Mouse (Mus musculus) heart, postnatal 10 days (tissue): ENCODE measurements at regions not wholly inside any gene's neighbourhood (a gene's known extent, or its start where the extent isn't known, plus 50 kb on each side); places are given as distances from the start of the nearest gene placed in this dataset.
A peak's percentile ranks its signal among the peaks of the same experiment; 100 is the strongest.

Source experiments
- DNase-seq, 2 experiments: peaks; one replicate each; pipeline ENCODE4 v3.0.0; 2021
- intact Hi-C: fragments of 180-260 bp; cut with DNase I; formaldehyde crosslinking; loops from one replicate; pipeline ENCODE4 v1.15.1; 2025

DNA sequence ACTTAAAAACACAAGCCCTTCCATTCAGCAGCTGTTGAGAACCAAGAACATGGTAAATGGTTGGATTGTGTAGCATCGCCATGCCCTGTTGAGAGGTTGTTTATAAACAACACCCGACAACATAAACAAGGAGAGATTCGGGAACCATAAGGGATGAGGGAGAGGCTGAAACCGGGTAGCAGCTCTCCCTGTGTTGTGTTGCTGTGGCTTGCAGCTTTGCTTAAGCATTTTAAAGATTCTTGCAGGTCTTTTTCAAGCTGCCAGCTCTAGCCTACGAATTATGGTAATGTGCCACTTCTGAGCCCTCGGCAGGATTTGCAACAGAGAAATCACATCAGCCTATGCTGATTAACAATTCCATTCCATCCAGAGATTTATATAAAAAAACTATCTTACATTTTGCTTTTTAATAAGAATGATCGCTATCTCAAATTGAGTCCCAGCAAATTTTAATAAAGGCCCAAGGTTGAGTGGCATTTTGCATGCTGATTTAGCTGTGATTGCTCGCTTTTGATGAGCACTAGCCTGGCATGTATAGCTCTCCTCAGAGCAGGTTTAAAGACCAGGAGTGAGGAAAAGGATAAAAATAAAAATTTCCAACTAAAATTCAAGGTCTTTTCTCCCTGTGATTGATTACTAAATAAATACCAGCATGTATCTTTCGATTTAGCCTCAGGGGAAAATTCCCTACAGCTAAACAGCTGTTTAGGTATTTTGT lies 445.7 kb upstream of the 4930412O13Rik start:
- no peak for DNase-seq
- intact Hi-C loops = no loop called here

DNA sequence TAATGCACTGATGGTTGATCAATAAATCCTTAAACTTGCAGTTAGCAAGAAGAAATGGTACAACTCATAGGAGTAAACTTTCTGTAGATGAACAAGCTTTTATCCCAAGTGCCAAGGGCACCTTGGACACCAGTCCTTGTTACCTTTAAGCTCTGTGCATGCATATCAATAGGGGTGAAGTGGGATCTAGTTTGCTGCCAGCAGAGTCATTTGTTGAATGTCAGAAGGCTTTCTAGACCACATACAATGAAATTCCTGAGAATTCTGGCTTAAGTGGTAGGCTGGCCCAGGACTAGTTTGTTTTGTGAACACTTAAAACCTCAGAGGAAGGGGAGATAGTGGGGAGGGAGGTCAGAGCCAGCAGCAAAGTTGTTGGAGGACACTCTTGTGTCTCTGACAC lies 437.9 kb upstream of the 4930412O13Rik start:
- intact Hi-C loops = no loop called here
- no peak for DNase-seq

DNA sequence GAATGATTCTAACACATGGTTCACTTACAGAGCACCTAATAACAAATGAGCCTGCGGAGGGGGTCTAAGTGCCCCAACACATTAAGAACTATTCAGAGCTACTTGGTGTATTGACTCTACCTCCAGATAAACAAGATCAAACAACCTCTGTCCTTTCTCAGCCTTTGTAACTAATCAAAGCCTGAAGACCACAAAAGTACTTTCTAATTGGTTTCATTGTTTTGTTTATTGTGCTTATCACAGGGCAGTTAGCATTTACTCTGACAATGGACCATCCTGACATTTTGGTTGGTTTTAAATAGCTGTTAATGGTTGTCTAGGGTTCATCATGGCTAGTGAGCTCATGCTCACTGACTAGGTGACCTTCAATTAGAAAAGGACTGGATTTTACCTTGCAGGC lies 435.2 kb upstream of the 4930412O13Rik start:
- intact Hi-C loops = no loop called here

DNA sequence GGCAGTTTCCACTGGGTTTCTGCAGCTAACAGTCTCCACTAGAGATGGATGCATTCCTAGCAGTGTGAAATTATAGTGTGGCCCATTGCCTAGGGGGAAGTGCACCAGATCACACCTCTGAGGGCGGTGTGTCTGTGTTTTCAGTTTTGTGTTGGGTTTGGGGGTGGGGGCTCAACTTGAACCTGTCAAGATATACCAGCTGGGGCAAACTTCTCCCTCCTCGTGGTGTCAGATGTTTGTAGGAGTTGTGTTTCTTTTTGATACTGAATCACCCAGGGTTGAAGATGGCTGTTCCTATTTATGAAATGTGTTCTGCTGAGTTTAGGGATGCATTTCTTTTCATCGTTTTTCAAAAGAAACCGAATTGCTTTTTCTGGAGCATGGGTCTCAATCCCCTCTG lies 416.6 kb upstream of the 4930412O13Rik start:
- no peak for DNase-seq
- intact Hi-C loops = no loop called here

More for the DNA sequence above, 435.2 kb upstream of the 4930412O13Rik start:
- no peak for DNase-seq

DNA sequence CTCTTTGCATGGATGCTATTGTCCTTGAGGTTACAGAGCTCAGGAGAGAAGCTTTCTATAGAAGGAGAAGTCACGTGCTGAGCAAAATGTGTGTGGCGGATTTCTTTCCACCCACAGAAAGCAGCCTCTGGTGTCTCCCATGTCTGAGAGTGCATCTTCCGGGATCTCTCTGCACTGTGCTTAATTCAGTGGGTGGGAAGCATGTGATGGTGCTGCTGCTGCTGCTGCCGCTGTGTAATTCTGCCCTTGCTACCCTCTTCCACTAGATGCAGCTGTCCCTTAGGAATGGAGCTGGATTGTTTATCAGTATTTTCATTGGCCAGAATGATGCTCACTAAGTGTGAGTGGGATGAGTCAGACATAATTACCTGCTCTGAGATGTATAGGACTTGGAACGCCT lies 416.2 kb upstream of the 4930412O13Rik start:
- intact Hi-C loops = no loop called here
- no peak for DNase-seq

DNA sequence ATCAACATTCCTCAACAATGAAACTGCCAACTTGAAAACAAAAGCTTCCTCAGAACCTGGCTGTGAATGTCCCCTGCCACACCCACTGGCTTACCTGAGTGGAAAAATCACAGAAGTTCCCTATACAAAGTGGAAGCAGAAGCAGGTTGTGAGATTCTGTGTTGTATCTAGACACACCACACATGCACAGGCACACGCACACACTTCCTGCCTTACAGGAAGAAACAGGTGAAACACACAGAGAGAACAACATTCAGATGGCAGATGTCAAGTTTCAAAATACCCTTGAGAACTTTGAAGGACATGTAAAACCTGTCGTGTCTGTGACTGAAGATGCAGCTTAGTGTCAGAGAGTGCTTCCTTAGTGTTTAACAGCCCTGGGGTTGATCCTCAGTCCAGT lies 413.5 kb upstream of the 4930412O13Rik start:
- intact Hi-C loops = no loop called here
- DNase-seq = no peak

DNA sequence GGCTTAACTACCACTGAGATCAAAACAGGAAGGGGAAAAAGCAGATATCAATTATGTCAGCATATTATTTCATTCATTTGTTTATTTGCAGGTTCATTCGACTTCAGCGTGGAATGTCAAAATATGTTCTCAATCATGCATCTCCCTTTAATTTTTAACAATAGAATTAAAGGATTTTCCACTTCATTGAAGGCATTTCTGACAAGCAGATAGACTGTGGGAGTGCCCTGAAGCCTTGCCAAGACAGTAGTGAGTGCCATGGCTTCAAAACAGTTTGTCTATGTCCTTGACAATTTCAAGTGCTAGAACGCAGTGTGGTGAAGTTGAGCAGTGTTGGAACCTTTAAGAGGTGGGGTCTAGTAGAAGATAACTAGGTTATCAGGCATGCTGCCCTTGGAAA lies 412.4 kb upstream of the 4930412O13Rik start:
- intact Hi-C loops = no loop called here

DNA sequence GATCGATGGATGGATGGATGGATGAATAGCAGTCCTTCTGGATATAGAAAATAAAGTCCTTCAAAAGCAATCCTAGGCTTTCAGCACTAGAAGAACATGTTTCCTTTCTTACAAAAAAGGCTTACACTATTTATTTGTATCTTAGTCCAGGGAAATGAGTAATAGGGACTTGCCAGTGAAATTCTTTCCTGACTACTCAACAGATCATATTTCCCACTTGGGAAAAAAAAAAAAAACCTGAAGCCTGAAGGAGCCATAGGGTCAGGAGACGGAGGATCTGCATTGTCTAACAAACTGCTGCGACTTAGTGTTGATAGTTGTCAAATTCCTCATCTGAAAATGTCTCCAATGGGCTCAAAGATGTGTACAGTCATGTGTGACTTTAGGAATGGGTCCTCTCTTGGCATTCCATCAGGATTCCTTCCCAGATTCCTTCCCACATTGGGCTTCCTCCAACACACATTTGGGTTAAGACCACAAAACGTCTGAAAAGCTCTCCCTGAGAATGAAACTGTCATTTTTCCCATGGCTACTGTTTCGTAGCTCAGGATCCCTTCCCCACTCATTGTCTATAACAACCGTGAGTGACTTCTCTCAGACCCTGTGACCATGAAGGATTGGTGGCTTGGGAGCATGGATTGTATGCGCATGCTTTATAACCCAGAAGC lies 399.2 kb upstream of the 4930412O13Rik start:
- intact Hi-C loops = no loop called here
- peak; percentile 19 to 30 for DNase-seq

More for the DNA sequence above, 412.4 kb upstream of the 4930412O13Rik start:
- DNase-seq = no peak

DNA sequence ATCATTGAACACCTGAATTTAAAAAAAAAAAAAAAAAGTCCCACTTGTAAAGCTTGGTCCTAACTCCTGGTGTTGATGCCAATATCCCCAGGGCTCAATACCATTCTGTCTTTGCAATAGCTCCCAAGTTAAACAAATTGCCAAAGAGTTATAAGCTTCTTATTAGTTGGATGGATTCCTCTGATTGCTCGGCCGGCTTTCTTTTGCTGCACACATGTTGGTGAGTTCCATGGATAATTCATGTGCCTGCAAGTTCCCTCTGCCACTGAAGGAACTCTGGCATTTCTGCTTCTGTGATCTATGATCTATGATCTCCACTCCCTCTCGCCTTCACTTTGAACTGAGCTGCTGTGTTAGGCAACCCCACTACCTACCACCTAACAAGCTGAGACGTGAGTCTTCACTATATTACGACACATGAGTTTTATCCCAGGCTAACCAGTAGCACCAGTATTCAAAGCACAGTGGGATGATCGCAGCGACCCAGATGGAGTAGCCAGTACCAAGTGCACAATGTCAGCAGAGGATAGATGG lies 393.6 kb upstream of the 4930412O13Rik start:
- intact Hi-C loops = no loop called here
- DNase-seq = no peak

DNA sequence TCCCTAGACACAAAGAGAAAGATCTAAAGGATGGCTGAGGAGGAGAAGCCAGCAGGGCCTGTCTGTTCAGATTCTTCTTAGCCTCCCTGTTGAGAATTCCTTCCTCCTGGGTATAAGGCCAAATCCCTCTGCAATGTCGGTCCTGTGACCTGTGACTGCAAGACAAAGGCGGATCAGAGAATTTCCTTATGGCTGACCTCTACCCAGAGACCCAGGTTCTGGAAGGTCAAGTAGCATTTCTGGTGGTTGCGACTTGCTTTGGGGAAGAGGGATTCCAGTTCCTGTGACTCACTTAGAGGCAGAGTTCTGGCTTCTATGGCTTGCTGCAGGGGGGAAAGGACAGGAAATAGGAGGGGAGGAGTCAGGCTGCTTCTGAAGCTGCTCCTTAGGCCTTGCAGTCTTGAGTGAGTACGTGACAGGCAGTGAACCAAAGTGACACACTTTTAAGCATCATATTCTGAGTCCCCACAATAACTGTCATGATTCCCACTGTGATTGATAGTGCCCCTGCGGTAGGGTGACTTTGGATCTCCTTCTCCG lies 387.4 kb upstream of the 4930412O13Rik start:
- intact Hi-C loops = no loop called here
- no peak for DNase-seq

DNA sequence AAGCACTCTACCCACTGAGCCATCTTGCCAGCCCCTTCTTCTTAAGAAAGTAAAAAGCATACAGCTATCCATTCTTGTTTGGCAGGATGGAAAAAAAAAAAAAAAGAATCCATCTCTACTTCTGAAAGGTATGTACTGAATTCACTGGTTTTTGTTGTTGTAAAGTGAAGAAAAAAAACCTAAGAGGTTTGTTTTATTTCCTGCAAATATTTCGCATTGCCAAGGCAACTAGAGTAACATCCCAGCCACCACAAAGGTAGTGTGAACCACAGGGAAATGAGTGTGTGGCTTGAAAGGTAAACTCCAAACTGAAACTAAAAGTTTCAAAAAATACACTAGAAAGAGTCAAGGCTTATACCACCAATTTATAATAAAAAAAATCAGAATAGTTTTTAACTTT lies 361.0 kb upstream of the 4930412O13Rik start:
- intact Hi-C loops = no loop called here
- DNase-seq = no peak

DNA sequence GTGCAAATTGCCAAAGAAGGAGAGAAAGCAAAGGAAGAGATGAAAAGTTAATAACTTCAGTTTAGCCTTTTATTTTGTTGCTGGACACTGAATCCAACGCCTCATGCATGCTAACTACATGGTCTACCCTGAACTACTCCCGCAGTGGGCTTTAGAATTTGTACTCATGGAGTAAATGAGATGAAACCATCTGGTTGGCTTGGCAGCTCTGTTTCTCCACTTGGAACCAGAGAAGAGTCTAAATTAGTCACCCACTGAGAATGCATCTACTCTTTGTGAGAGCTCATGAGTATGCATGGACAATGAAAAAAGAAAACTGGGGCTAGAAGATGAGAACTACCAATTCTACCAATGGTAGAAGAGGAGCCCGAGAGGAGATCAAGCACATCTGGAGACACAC lies 355.1 kb upstream of the 4930412O13Rik start:
- no peak for DNase-seq
- intact Hi-C loops = no loop called here

DNA sequence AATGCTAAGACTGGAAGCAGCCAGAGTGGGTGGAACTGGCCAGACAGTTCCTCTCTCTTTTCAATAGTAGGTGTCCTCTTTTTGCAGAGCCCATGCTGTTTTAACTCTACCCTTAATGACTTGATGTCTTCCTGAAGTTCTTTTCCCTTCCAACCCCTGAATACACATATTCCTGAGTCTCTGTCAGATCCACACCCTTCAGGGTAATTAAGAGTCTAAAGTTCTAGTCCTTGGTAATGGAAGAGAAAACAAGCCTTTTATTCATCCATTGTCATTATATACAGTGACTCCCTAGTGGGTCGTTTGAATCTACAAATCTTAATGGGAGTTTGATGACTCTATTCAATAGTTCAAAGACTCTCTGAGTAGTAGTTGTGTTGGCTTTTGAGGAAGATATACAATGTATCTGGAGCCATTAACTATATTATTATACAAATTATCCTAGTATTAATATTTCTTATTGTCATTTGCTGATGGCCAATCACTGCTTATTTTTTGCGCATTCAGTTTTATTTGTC lies 345.9 kb upstream of the 4930412O13Rik start:
- no peak for DNase-seq
- intact Hi-C loops = no loop called here

DNA sequence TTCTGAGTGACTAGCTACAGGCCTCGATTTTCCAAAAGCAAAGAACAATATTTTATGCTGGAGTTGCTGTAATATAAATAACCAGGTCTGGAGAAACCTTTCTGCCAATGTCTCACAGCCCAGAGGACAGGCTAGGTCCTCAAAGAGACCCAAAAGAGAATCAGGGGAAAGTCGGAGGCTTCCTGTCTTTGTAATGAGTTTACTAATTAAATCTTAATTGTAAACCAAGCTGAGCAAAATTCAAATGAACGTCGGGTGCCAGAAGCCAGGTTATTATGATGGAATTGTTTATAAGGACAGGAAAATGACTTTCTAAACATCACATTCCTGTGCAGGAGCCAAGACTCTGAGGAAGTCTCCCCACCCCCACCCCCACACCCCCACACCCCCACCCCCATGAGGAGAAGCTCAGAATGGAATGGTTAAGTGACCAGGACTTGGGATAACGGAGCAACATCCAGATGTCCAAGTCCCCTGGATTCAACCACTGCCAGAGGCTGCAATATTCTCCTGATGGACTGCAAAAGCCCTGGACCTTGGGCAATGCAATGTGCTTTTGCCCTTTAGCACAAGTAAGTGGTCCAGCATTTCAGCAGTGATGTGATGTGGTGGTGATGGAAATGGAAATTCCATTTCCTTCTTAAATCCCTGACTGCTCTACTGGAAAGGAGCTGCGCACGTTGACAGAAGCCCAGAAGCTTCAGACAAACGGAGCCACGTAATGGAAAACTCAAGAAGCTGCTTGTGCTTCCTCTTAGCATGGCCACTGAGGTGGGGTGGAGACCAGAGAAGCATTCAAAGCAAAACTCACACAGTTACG lies 333.1 kb upstream of the 4930412O13Rik start:
- intact Hi-C loops = no loop called here
- peak; percentile 6 to 7 for DNase-seq

DNA sequence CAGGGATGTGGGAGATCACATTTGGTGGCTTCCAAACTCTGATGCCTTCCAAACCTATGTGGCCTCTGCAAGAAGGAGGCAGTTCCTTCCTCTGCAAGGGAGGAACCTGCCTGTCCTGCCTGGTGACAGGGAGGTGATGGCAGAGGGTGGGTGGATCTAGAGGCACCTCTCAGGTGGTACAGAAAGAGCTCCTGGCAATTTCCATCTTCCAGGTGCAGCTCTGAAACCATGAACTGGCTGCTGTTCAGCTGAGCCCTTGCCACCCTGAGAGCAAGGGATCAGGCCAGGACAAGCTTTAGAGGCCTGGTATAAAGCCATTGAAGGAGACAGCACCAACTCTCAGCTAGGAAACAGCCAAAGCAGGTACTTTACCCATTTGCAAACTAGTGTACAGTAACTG lies 327.7 kb upstream of the 4930412O13Rik start:
- DNase-seq = no peak
- intact Hi-C loops = no loop called here

DNA sequence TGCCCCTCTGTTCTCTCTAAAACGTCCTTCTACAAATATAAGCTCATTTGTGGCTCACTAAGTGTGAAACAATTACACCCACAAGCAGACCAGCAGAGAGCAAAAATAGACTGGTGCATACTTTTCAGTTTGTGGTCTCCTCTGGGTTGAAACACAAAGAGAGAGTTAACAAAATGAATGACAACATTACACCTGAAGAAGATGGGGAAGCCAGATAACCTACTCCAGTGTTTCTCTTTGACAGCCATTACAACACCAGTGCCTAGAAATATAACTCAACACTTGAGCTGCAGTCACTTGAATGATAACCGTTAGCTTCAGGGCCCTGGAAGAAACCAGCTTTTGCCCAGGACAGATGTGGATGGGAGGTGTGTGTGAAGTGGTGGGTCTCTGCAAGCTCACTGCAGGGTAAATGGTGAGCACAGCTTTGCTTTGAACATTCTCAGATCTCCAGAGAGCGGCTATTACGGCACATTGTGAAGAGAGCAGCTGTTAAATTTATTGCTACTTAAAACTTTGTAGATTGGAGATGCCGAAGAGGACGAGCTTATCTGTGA lies 316.5 kb upstream of the 4930412O13Rik start:
- DNase-seq = no peak
- intact Hi-C loops = no loop called here

DNA sequence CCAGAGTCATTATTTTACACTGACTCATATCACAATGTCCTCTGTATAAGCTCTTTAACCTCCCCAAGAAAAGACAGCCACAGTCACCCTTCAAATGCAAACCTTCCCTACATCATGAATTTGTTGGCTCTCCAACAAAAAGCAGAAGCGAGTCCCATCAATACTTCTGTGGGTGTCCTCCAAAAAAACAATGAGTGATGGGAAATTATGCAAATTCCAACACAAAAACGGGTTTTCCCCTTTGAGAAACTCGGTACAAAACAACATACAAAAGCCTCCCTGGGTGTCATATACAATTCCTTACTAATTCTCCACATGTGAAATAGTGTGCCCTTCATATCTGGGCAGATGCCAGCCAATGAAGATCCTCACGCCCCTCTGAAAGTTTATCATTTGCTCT lies 311.8 kb upstream of the 4930412O13Rik start:
- intact Hi-C loops = no loop called here

DNA sequence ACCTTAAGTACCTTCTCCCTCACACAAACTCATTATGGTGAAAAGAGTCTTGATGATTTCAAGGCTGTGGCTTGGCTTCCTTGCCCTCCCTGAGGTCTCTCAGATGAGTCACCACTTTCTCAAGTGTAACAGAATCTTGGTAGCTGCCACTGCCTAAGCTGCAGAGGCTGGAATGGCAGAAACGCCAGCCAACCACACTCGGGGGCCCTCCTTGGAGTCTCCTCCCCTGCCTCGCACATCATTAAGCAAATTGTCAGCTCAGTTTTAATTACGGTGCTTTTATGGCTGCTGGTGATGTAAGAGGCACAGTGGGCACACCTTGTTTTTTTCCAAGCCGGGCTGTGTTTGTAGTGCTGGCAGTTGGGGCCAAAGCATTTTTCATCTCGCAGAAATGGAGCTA lies 306.9 kb upstream of the 4930412O13Rik start:
- intact Hi-C loops = no loop called here

More for the DNA sequence above, 311.8 kb upstream of the 4930412O13Rik start:
- DNase-seq = no peak

DNA sequence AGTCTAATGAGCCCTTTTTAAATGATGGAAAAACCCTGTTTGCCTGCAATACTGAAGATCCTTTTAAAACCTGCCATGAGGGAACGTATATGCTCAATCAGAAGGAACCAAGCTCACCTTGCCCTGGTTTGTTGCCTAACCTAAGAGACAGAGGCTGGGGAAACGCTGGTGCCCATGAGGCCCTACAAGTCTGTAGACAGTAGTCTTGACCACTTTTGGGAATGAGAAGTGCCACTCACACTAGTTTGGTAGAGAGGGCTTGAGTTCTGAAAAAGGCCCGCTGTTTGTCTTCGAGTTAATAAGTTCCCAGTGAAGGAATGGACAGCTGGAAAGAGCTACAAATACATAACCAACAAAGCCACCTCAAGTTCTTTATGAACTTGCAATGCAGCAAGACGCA lies 306.4 kb upstream of the 4930412O13Rik start:
- no peak for DNase-seq

More for the DNA sequence above, 306.9 kb upstream of the 4930412O13Rik start:
- no peak for DNase-seq

DNA sequence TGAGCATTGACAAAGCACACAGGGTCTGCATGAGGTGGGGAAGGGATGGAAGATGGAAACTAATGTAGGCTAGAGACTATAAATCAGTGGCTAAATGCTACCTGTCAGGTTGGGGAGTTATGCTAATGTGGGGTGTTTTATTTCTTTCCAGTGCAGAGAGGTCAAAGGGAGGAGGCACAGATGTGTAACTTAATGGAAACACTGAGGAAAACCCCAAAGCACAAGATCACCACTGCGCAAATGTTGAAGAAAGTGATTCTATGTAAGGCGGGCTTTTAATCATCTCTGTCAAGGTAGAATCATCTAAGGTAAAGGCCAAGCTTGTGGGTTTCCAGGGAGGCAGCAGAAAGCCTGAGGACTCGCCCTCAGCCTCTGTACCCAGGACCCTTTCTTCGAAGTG lies 303.2 kb upstream of the 4930412O13Rik start:
- intact Hi-C loops = no loop called here
- DNase-seq = no peak

More for the DNA sequence above, 306.4 kb upstream of the 4930412O13Rik start:
- intact Hi-C loops = no loop called here
